Mouse (Mus musculus) intestine, postnatal 0 days (tissue): Measurements from ENCODE around the gene Neu2. TPM values are rescaled to one million over a fixed set of nuclear protein-coding genes. Genes with fewer than 3 reads are reported as not detected.

ENCODE experiments used
- ATAC-seq: fragments of 200-750 bp; cut with Nextera tagmentation; 2 replicates; pipeline ENCODE4 v1.8.0; 2017; ENCODE audit warnings: mild to moderate bottlenecking, moderate TSS enrichment, moderate library complexity
- H3K27ac ChIP-seq: fragments of 300-500 bp; sonication (generic); 2 replicates; pipeline ENCODE4 v1.5.1; 2014; ENCODE audit warnings: mild to moderate bottlenecking, low read depth, low read length, moderate library complexity
- H3K27me3 ChIP-seq: fragments of 300-500 bp; sonication (generic); replicated peaks from 2 replicates; pipeline ENCODE4 v1.6.1; 2014; ENCODE audit warnings: low read length, mixed read lengths; ENCODE audit not compliant: control insufficient read depth, insufficient read depth
- H3K36me3 ChIP-seq: fragments of 300-500 bp; sonication (generic); 2 replicates; pipeline ENCODE4 v1.6.1; 2014; ENCODE audit warnings: mild to moderate bottlenecking, moderate library complexity; ENCODE audit not compliant: control insufficient read depth, insufficient read depth
- H3K4me1 ChIP-seq: fragments of 300-500 bp; sonication (generic); replicated peaks from 2 replicates; pipeline ENCODE4 v1.6.1; 2014; ENCODE audit warnings: antibody characterized with exemption, low read length, mixed read lengths; ENCODE audit not compliant: control insufficient read depth, insufficient read depth
- H3K4me2 ChIP-seq: fragments of 300-500 bp; sonication (generic); replicated peaks from 2 replicates; pipeline ENCODE4 v1.6.1; 2014; ENCODE audit warnings: low read depth, mild to moderate bottlenecking, moderate library complexity
- H3K4me3 ChIP-seq: fragments of 300-500 bp; sonication (generic); 2 replicates; pipeline ENCODE4 v1.5.1; 2014; ENCODE audit warnings: low read depth, low read length
- H3K9ac ChIP-seq: fragments of 300-500 bp; sonication (generic); 2 replicates; pipeline ENCODE4 v1.6.1; 2014; ENCODE audit warnings: mild to moderate bottlenecking, low read depth, low read length
- H3K9me3 ChIP-seq: fragments of 300-500 bp; sonication (generic); 2 replicates; pipeline ENCODE4 v1.6.1; 2016; ENCODE audit warnings: mixed run types; ENCODE audit not compliant: control insufficient read depth
- CTCF ChIP-seq: sonication (generic); IDR thresholded peaks from 2 replicates; pipeline ENCODE4 v1.5.1; 2016; ENCODE audit warnings: low read depth, mild to moderate bottlenecking, control low read depth, antibody characterized with exemption, moderate library complexity
- WGBS: fragments of 180-500 bp; shearing (Covaris S2); extraction: QIAGEN DNeasy Blood & Tissue Kit; methylation state at CpG from one replicate; pipeline ENCODE4 v1.1.7; 2014; 5-methylcytosine and 5-hydroxymethylcytosine counted together
- polyA plus RNA-seq: library from polyadenylated mRNA; unstranded; fragments of >200 nt; fragmentation: Nextera tagmentation; extraction: Ambion mirVana; gene quantifications from 2 replicates; pipeline ENCODE4 v1.2.1, GENCODE M21; 2015

The Neu2 gene
- polyA plus RNA-seq, 1 experiment from 2014 or later = 3.3 TPM

DNA sequence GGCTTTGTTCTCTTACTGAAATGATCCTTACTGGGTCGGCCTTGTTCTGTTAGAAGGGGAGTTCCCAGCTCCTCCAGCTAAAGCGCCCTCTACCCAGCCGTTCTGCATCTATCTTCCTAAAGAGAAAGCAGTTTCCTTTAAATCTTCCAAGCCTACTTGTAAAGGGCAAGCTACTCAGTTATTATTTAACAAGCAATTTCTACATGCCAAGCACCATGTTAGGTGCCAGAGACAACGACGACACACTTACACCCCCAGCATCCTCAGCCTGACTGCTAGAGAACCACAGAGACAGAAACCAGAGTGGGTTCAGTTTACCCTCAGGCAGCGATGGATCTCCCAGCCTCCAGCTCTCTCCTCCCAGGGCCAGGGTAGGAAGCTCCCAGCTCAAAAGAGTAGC, 1.8 kb upstream of the Neu2 start:
- Histone ChIP-seq H3K9me3 (no peaks in the 10 kb centered on the region), H3K4me2 (no peak overlapping the region), H3K27me3 (0 out of 2 replicates have a peak, but pooled peaks cover 5% of the 10 kb centered on the region), H3K27ac (no peak overlapping the region), H3K36me3 (no peaks in the 10 kb centered on the region), H3K4me3 (no peak overlapping the region), H3K4me1 (no peaks in the 10 kb centered on the region), H3K9ac (no peak overlapping the region)
- no peak for ATAC-seq
- 73% methylated on average over 6 of the region's 6 CpGs for WGBS
- no peak for TF ChIP-seq CTCF

DNA sequence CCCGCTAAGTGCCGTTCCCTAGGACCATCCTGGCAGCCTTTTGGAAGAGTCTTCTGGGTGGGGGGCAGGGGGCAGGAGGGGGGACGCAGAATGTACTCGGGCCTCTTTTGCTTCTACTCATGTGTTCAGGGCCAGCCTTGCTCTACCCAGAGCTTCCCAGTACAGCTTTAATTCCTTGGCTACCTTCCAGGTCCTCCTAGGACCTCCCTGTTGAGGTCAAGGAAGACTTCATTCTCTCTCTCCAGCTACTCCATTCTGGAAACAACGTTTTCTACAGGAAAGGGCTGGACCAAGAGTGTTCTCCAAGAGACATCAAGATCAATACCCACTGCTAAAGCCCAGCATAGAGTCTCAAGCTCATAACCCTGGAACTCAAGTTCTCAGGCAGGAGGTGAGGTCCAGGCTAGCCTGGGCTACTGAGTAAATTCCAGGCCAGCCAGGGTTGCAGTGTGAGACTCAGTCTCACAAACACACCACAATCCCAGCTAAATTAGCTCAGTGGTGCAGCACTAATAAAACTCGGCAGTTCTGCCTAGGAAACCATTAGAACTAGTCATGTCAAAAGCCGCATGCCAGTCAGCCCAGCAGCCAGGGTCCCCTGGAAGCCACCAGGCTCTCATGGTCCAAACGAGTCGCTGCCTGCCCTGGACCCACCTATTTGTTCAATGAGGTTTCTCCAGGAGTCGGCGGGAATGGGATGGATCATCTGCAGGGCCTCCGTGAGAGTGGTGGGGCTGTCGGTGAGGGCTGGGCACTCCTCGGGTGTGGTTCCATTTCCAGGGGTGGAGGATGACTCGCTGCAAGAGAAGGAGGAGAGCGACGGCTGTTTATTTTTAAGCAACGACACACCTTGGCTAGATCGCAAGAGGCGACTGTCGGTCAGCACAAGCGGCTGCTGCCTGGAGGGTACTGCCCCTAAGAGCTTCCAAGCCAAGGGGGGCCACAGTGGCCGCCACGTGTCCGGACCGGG, 813 bp upstream of the Neu2 start:
- H3K27ac ChIP-seq = no peak overlapping the region
- TF ChIP-seq CTCF = no peak
- no peaks in the 10 kb centered on the region for H3K36me3 ChIP-seq
- no peaks in the 10 kb centered on the region for H3K9me3 ChIP-seq
- no peaks in the 10 kb centered on the region for H3K4me1 ChIP-seq
- ATAC-seq = no peak
- no peak overlapping the region for H3K9ac ChIP-seq
- H3K4me2 ChIP-seq = peak overlapping the region; percentile 99
- 0 out of 2 replicates have a peak, but pooled peaks cover 5% of the 10 kb centered on the region for H3K27me3 ChIP-seq
- WGBS = 34% methylated on average over 26 of the region's 26 CpGs
- peak overlapping the region; percentile 58; the same call in 1 of the 2 replicates for H3K4me3 ChIP-seq

DNA sequence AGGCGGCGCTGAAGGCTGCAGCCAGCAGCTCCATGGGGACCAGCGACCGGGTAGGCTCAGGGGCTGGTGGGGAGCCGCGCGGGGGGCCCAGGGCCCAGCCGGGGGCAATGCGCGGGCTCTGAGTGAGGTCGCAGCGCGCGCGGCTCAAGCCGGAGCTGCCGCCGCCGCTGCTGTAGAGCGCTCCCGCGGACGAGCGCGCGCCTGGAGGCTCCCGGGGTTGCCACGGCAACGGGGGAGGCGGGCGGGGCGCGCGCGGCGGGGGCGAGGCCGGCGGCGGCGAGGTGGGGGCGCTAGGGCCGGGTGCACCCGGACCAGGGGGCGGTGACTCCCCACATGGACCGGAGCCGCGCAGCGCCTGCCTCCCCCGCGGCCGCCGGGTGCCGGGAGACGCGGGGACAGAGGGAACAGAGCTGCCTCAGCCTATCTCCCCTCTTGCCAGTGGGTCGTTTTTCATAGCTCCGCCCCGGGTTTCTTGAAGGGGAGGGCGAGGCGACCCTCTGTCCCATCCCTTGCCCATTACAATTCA, 540 bp downstream of the Neu2 start:
- Histone ChIP-seq H3K9ac (0 out of 2 replicates have a peak overlapping the region, but pooled peaks have one; percentile 22), H3K27ac (no peak overlapping the region), H3K4me3 (peak overlapping the region; percentile 58), H3K9me3 (no peaks in the 10 kb centered on the region), H3K4me2 (peak overlapping the region; percentile 99), H3K36me3 (no peaks in the 10 kb centered on the region), H3K27me3 (0 out of 2 replicates have a peak, but pooled peaks cover 5% of the 10 kb centered on the region), H3K4me1 (no peaks in the 10 kb centered on the region)
- peak; percentile 64 for ATAC-seq
- no peak for TF ChIP-seq CTCF
- WGBS = 2% methylated on average over 41 of the region's 61 CpGs

DNA sequence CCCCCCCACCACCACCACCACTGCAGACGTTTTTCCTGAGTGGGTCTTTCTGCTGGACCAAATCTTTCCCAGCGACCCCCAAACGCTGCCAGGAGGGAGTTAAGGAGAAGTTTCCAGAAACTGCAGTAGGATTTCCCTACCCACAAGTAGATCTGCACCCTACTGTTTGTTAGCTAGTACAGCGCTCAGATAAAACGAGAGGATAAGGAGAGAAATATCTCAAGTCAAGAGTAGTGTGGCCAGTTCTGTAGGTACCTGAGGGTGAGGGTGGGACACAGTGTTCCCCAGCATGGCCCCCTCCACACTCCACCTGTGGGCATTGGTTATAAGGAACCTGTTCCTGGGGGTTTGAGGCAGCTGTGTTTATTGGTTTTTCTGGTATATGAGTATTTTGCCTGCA, 1.2 kb downstream of the Neu2 start:
- Histone ChIP-seq H3K4me1 (no peaks in the 10 kb centered on the region), H3K9ac (no peak overlapping the region), H3K4me2 (no peak overlapping the region), H3K27me3 (0 out of 2 replicates have a peak, but pooled peaks cover 5% of the 10 kb centered on the region), H3K9me3 (0 out of 2 replicates have a peak, but pooled peaks cover 2% of the 10 kb centered on the region), H3K27ac (no peak overlapping the region), H3K36me3 (no peaks in the 10 kb centered on the region), H3K4me3 (peak overlapping the region; percentile 58; the same call in 1 of the 2 replicates)
- no peak for TF ChIP-seq CTCF
- ATAC-seq = no peak
- WGBS = 13% methylated on average over 5 of the region's 5 CpGs

DNA sequence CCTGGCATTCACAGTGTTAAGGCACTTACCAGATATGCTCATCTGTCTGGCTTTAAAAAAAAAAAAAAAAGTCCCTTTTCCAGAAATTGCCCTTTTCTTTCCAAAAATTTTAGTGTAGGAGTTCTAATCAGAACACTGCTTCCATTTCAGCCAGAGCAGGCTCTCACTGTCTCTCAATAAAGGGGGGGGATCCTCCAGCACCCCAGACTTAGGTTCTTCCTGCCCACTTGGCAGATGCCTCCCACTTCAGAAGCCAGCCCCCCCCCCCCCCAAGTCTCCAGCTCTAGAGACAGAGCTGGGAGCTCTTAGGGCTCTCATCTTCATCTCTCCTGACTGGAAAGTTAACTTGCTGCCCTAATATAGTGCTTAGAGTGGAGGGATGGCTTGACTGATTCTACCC, 10.8 kb downstream of the Neu2 start:
- H3K4me2 ChIP-seq = 0 out of 2 replicates have a peak overlapping the region, but pooled peaks have one; percentile 9
- 0 out of 2 replicates have a peak, but pooled peaks cover 4% of the 10 kb centered on the region for H3K9me3 ChIP-seq
- H3K36me3 ChIP-seq = no peaks in the 10 kb centered on the region
- H3K9ac ChIP-seq = no peak overlapping the region
- no peak overlapping the region for H3K27ac ChIP-seq
- TF ChIP-seq CTCF = no peak
- ATAC-seq = no peak
- H3K4me1 ChIP-seq = no peaks in the 10 kb centered on the region
- H3K27me3 ChIP-seq = no peaks in the 10 kb centered on the region
- no peak overlapping the region for H3K4me3 ChIP-seq

DNA sequence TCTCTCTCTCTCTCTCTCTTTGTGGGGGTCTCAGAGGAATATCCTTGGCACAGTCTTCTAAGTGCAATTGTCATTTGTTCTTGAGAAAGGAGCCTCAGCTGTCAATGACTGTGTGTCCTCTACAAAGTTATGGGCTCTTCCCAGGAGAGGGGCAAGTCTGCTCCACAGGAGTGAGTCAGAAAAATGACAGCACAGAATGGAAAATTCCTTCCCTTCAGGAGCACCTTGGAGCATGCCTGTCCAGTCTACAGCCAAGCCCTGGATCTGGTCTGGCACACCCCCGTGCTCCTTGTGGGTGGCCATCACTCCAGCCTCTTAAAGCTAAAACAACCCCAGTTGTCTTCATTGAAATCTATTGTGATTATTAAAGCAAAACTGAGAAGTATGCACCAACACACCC, 11.8 kb downstream of the Neu2 start:
- ATAC-seq = no peak
- TF ChIP-seq CTCF = no peak

More for the DNA sequence above, 11.8 kb downstream of the Neu2 start:
- Histone ChIP-seq H3K9ac (no peak overlapping the region), H3K9me3 (no peaks in the 10 kb centered on the region), H3K27ac (no peak overlapping the region), H3K4me2 (no peak overlapping the region), H3K4me1 (no peaks in the 10 kb centered on the region), H3K27me3 (no peaks in the 10 kb centered on the region), H3K4me3 (no peak overlapping the region), H3K36me3 (no peaks in the 10 kb centered on the region)
- WGBS = 63% methylated on average over 1 of the region's 1 CpGs
